Mouse (Mus musculus): ENCODE results near the gene Lbhd1. TPM values are rescaled to one million over a fixed set of nuclear protein-coding genes. Genes with fewer than 3 reads are reported as not detected.

Gene Lbhd1
- polyA plus RNA-seq, 1 experiment from 2014 or later: 84.3 TPM

- H3K9me3 ChIP-seq (ENCODE audit: low read length): no peaks in the 10 kb centered on the region
- WGBS: 28% methylated on average over 3 of the region's 3 CpGs
- H3K4me3 ChIP-seq (ENCODE audit: low read length): peak overlapping the region; percentile 66
- H3K9ac ChIP-seq (replicated peaks; ENCODE audit: low read length): peak overlapping the region; percentile 84
- no peak for ATAC-seq (ENCODE audit: low FRiP score, low TSS enrichment)
- peak overlapping the region; percentile 59 for H3K4me2 ChIP-seq (replicated peaks; ENCODE audit: low read depth, low read length)
- no peak overlapping the region for H3K27ac ChIP-seq (ENCODE audit: low read length)
- H3K4me1 ChIP-seq (ENCODE audit: insufficient read depth, low read length): peaks cover 19% of the 10 kb centered on the region
- H3K27me3 ChIP-seq (ENCODE audit: insufficient read depth, low read length): no peaks in the 10 kb centered on the region
- H3K36me3 ChIP-seq (ENCODE audit: insufficient read depth, low read length): peaks cover 26% of the 10 kb centered on the region
Measured at GRCm38 (mm10) chr19:8899079-8899478, 15.5 kb downstream of the Lbhd1 start.

GRCm38 (mm10) chr19:8903412-8903811, 19.9 kb downstream of the Lbhd1 start:
- no peak for ATAC-seq (ENCODE audit: low FRiP score, low TSS enrichment)
- no peaks in the 10 kb centered on the region for H3K27me3 ChIP-seq (ENCODE audit: insufficient read depth, low read length)
- no peaks in the 10 kb centered on the region for H3K9me3 ChIP-seq (ENCODE audit: low read length)
- peaks cover 52% of the 10 kb centered on the region for H3K36me3 ChIP-seq (ENCODE audit: insufficient read depth, low read length)
- no peak overlapping the region for H3K9ac ChIP-seq (replicated peaks; ENCODE audit: low read length)
- no peak overlapping the region for H3K4me2 ChIP-seq (replicated peaks; ENCODE audit: low read depth, low read length)
- peaks cover 9% of the 10 kb centered on the region for H3K4me1 ChIP-seq (ENCODE audit: insufficient read depth, low read length)
- H3K4me3 ChIP-seq (ENCODE audit: low read length): no peak overlapping the region
- WGBS: 93% methylated on average over 5 of the region's 5 CpGs
- H3K27ac ChIP-seq (ENCODE audit: low read length): no peak overlapping the region

GRCm38 (mm10) chr19:8908531-8908930, 25.0 kb downstream of the Lbhd1 start:
- Histone ChIP-seq H3K4me3 (ENCODE audit: low read length) (no peak overlapping the region), H3K36me3 (ENCODE audit: insufficient read depth, low read length) (peaks cover 91% of the 10 kb centered on the region), H3K27me3 (ENCODE audit: insufficient read depth, low read length) (no peaks in the 10 kb centered on the region), H3K4me2 (replicated peaks; ENCODE audit: low read depth, low read length) (no peak overlapping the region), H3K27ac (ENCODE audit: low read length) (no peak overlapping the region), H3K9ac (replicated peaks; ENCODE audit: low read length) (no peak overlapping the region), H3K9me3 (ENCODE audit: low read length) (no peaks in the 10 kb centered on the region), H3K4me1 (ENCODE audit: insufficient read depth, low read length) (no peaks in the 10 kb centered on the region)
- ATAC-seq (ENCODE audit: low FRiP score, low TSS enrichment): no peak
- 88% methylated on average over 6 of the region's 6 CpGs for WGBS

- Histone ChIP-seq H3K9ac (replicated peaks; ENCODE audit: low read length) (no peak overlapping the region), H3K27ac (ENCODE audit: low read length) (no peak overlapping the region), H3K9me3 (ENCODE audit: low read length) (no peaks in the 10 kb centered on the region), H3K4me3 (ENCODE audit: low read length) (no peak overlapping the region), H3K4me1 (ENCODE audit: insufficient read depth, low read length) (no peaks in the 10 kb centered on the region), H3K27me3 (ENCODE audit: insufficient read depth, low read length) (no peaks in the 10 kb centered on the region), H3K4me2 (replicated peaks; ENCODE audit: low read depth, low read length) (no peak overlapping the region), H3K36me3 (ENCODE audit: insufficient read depth, low read length) (peaks cover 100% of the 10 kb centered on the region)
- no peak for ATAC-seq (ENCODE audit: low FRiP score, low TSS enrichment)
- 80% methylated on average over 5 of the region's 5 CpGs for WGBS
Measured at GRCm38 (mm10) chr19:8911810-8912209, 28.3 kb downstream of the Lbhd1 start.

GRCm38 (mm10) chr19:8914212-8914611, 30.7 kb downstream of the Lbhd1 start:
- no peak overlapping the region for H3K27ac ChIP-seq (ENCODE audit: low read length)
- H3K4me3 ChIP-seq (ENCODE audit: low read length): no peak overlapping the region
- H3K4me1 ChIP-seq (ENCODE audit: insufficient read depth, low read length): no peaks in the 10 kb centered on the region
- H3K9me3 ChIP-seq (ENCODE audit: low read length): no peaks in the 10 kb centered on the region
- H3K4me2 ChIP-seq (replicated peaks; ENCODE audit: low read depth, low read length): no peak overlapping the region
- no peaks in the 10 kb centered on the region for H3K27me3 ChIP-seq (ENCODE audit: insufficient read depth, low read length)
- peaks cover 79% of the 10 kb centered on the region for H3K36me3 ChIP-seq (ENCODE audit: insufficient read depth, low read length)
- 94% methylated on average over 3 of the region's 3 CpGs for WGBS
- ATAC-seq (ENCODE audit: low FRiP score, low TSS enrichment): no peak
- no peak overlapping the region for H3K9ac ChIP-seq (replicated peaks; ENCODE audit: low read length)

GRCm38 (mm10) chr19:8919000-8919399, 35.5 kb downstream of the Lbhd1 start:
- Histone ChIP-seq H3K27me3 (ENCODE audit: insufficient read depth, low read length) (no peaks in the 10 kb centered on the region), H3K4me1 (ENCODE audit: insufficient read depth, low read length) (peaks cover 16% of the 10 kb centered on the region), H3K36me3 (ENCODE audit: insufficient read depth, low read length) (peaks cover 35% of the 10 kb centered on the region), H3K9ac (replicated peaks; ENCODE audit: low read length) (no peak overlapping the region), H3K4me3 (ENCODE audit: low read length) (no peak overlapping the region), H3K9me3 (ENCODE audit: low read length) (no peaks in the 10 kb centered on the region), H3K27ac (ENCODE audit: low read length) (no peak overlapping the region), H3K4me2 (replicated peaks; ENCODE audit: low read depth, low read length) (no peak overlapping the region)
- no peak for ATAC-seq (ENCODE audit: low FRiP score, low TSS enrichment)
- 94% methylated on average over 3 of the region's 3 CpGs for WGBS

- Histone ChIP-seq H3K4me2 (replicated peaks; ENCODE audit: low read depth, low read length) (peak overlapping the region; percentile 56), H3K27ac (ENCODE audit: low read length) (peak overlapping the region; percentile 96), H3K4me1 (ENCODE audit: insufficient read depth, low read length) (peaks cover 16% of the 10 kb centered on the region), H3K4me3 (ENCODE audit: low read length) (peak overlapping the region; percentile 81), H3K9me3 (ENCODE audit: low read length) (no peaks in the 10 kb centered on the region), H3K36me3 (ENCODE audit: insufficient read depth, low read length) (peaks cover 28% of the 10 kb centered on the region), H3K27me3 (ENCODE audit: insufficient read depth, low read length) (no peaks in the 10 kb centered on the region), H3K9ac (replicated peaks; ENCODE audit: low read length) (peak overlapping the region; percentile 87; the same call in 1 of the 2 replicates)
- no peak for ATAC-seq (ENCODE audit: low FRiP score, low TSS enrichment)
- WGBS: 55% methylated on average over 6 of the region's 6 CpGs
Measured at GRCm38 (mm10) chr19:8919684-8920072, 36.1 kb downstream of the Lbhd1 start.

- H3K4me2 ChIP-seq (replicated peaks; ENCODE audit: low read depth, low read length): peak within 1 kb of the TSS; percentile 56
- peak within 1 kb of the TSS; percentile 96 for H3K27ac ChIP-seq (ENCODE audit: low read length)
- H3K4me1 ChIP-seq (ENCODE audit: insufficient read depth, low read length): peaks cover 16% of the 10 kb centered on the region
- peak; percentile 99 for ATAC-seq (ENCODE audit: low FRiP score, low TSS enrichment)
- peak within 1 kb of the TSS; percentile 81 for H3K4me3 ChIP-seq (ENCODE audit: low read length)
- no peaks in the 10 kb centered on the region for H3K27me3 ChIP-seq (ENCODE audit: insufficient read depth, low read length)
- H3K9ac ChIP-seq (replicated peaks; ENCODE audit: low read length): peak within 1 kb of the TSS; percentile 87
- peaks cover 25% of the 10 kb centered on the region for H3K36me3 ChIP-seq (ENCODE audit: insufficient read depth, low read length)
- WGBS: 2% methylated on average over 50 of the region's 50 CpGs
- no peaks in the 10 kb centered on the region for H3K9me3 ChIP-seq (ENCODE audit: low read length)
Measured at GRCm38 (mm10) chr19:8920073-8920736, 36.7 kb downstream of the Lbhd1 start, which contains the start of gene B3gat3. B3gat3 (plus strand) TSS chr19:8920374.

- peak; percentile 25; the same call in 1 of the 2 replicates for ATAC-seq (ENCODE audit: low FRiP score, low TSS enrichment)
- H3K36me3 ChIP-seq (ENCODE audit: insufficient read depth, low read length): peaks cover 25% of the 10 kb centered on the region
- WGBS: 1% methylated on average over 6 of the region's 6 CpGs
- peak overlapping the region; percentile 56 for H3K4me2 ChIP-seq (replicated peaks; ENCODE audit: low read depth, low read length)
- H3K27me3 ChIP-seq (ENCODE audit: insufficient read depth, low read length): no peaks in the 10 kb centered on the region
- peaks cover 16% of the 10 kb centered on the region for H3K4me1 ChIP-seq (ENCODE audit: insufficient read depth, low read length)
- peak overlapping the region; percentile 96 for H3K27ac ChIP-seq (ENCODE audit: low read length)
- peak overlapping the region; percentile 87 for H3K9ac ChIP-seq (replicated peaks; ENCODE audit: low read length)
- H3K9me3 ChIP-seq (ENCODE audit: low read length): no peaks in the 10 kb centered on the region
- H3K4me3 ChIP-seq (ENCODE audit: low read length): peak overlapping the region; percentile 81
Measured at GRCm38 (mm10) chr19:8920836-8921291, 37.3 kb downstream of the Lbhd1 start.

- Histone ChIP-seq H3K9me3 (ENCODE audit: low read length) (no peaks in the 10 kb centered on the region), H3K27me3 (ENCODE audit: insufficient read depth, low read length) (no peaks in the 10 kb centered on the region), H3K4me3 (ENCODE audit: low read length) (no peak overlapping the region), H3K27ac (ENCODE audit: low read length) (no peak overlapping the region), H3K4me1 (ENCODE audit: insufficient read depth, low read length) (peaks cover 16% of the 10 kb centered on the region), H3K9ac (replicated peaks; ENCODE audit: low read length) (peak overlapping the region; percentile 13; the same call in 1 of the 2 replicates), H3K4me2 (replicated peaks; ENCODE audit: low read depth, low read length) (peak overlapping the region; percentile 56; the same call in 1 of the 2 replicates), H3K36me3 (ENCODE audit: insufficient read depth, low read length) (peaks cover 21% of the 10 kb centered on the region; the same call in 1 of the 2 replicates)
- 80% methylated on average over 9 of the region's 9 CpGs for WGBS
- no peak for ATAC-seq (ENCODE audit: low FRiP score, low TSS enrichment)
Measured at GRCm38 (mm10) chr19:8921741-8922140, 38.2 kb downstream of the Lbhd1 start.

All from kidney, embryonic 16.5 days (tissue).